Mouse (Mus musculus) cortical plate, adult 2 months (tissue): ENCODE results near the gene Wdr77. TPM values are rescaled to one million over a fixed set of nuclear protein-coding genes. Genes with fewer than 3 reads are reported as not detected.
"Not testable (repeated sequence)": the region's sequence is repeated elsewhere in the genome, so short reads cannot be mapped to it uniquely, and the experiment has no call there.

Source experiments
- H3K27ac ChIP-seq: fragments of 200-500 bp; 2 replicates; pipeline ENCODE4 v1.5.1; 2012; ENCODE audit warnings: low read length, control low read depth, inconsistent platforms; ENCODE audit not compliant: insufficient read depth
- H3K4me1 ChIP-seq: fragments of 200-500 bp; 2 replicates; pipeline ENCODE4 v1.6.1; 2011; ENCODE audit warnings: low read length; ENCODE audit not compliant: control insufficient read depth, insufficient read depth
- H3K4me3 ChIP-seq: fragments of 200-500 bp; 2 replicates; pipeline ENCODE4 v1.5.1; 2011; ENCODE audit warnings: mild to moderate bottlenecking, low read length, control low read depth; ENCODE audit not compliant: insufficient read depth
- CTCF ChIP-seq: fragments of 200-500 bp; IDR thresholded peaks from 2 replicates; pipeline ENCODE4 v1.5.1; 2011; ENCODE audit warnings: mild to moderate bottlenecking, control low read depth, low read length; ENCODE audit not compliant: insufficient read depth; ENCODE audit errors: extremely low read depth
- POLR2A ChIP-seq: fragments of 200-500 bp; IDR thresholded peaks from 2 replicates; pipeline ENCODE4 v1.6.1; 2011; ENCODE audit warnings: mild to moderate bottlenecking, low read length, control low read depth; ENCODE audit not compliant: insufficient read depth; ENCODE audit errors: extremely low read depth
- polyA plus RNA-seq: library from polyadenylated mRNA; depleted of rRNA; stranded (reverse); fragments of >200 nt; gene quantifications from 2 replicates; pipeline ENCODE4 v1.2.3, GENCODE M21; 2012

Wdr77 gene
- polyA plus RNA-seq, 1 experiment = 43.1 TPM

GRCm38 (mm10) chr3:105936111-105936510 is 23.1 kb upstream of the Wdr77 start:
- H3K27ac ChIP-seq = no peak overlapping the region
- H3K4me3 ChIP-seq = no peak overlapping the region
- H3K4me1 ChIP-seq = no peaks in the 10 kb centered on the region
- no peak for TF ChIP-seq POLR2A
- no peak for TF ChIP-seq CTCF

DNA sequence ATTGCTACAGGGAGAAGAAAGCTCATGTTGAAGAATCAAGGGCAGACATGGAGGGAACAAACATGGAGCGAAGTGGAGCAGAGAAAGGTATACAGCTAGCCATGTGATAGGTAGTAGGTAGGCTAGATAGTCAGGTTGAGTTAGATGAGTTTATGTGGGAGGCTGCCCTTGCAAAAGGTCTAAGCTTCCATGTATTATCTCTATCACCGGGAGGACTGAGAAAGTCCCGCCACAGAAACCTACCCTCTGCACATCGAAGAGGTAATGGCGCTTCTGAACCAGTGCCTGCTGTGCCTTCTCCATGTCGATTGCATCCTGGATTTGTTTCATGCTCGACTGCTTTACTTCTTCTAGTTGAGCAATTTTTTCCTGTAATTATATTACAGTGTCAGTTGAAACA is 7.8 kb upstream of the Wdr77 start:
- Histone ChIP-seq H3K4me3 (no peak overlapping the region), H3K27ac (no peak overlapping the region), H3K4me1 (no peaks in the 10 kb centered on the region)
- TF ChIP-seq POLR2A (no peak), CTCF (no peak)

DNA sequence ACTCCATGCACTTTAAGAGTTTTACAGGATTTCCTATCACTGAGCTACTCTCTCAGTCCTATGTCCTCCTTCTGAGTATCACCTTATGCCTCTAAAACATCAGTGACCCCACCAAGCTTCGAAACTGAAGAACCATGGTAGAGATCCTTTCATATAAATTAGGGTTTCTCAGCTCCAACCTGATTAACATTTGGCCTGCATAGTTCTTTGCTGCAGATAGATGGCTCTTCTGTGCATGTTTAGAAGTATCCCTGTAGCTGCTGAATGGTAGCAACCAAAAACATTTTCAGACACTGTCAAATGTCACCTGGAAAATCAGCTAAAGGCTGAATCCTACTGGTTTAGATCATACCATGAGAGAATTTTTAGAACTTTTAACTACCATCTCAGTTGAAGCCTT is 1.9 kb upstream of the Wdr77 start:
- Histone ChIP-seq H3K4me3 (peak overlapping the region; percentile 10; the same call in 1 of the 2 replicates), H3K27ac (no peak overlapping the region), H3K4me1 (peaks cover 6% of the 10 kb centered on the region; the same call in 1 of the 2 replicates)
- TF ChIP-seq CTCF (no peak), POLR2A (no peak)

GRCm38 (mm10) chr3:105958204-105958603 is 965 bp upstream of the Wdr77 start:
- Histone ChIP-seq H3K4me1 (peaks cover 6% of the 10 kb centered on the region; the same call in 1 of the 2 replicates), H3K4me3 (peak overlapping the region; percentile 94), H3K27ac (peak overlapping the region; percentile 96; the same call in 1 of the 2 replicates)
- TF ChIP-seq POLR2A = no peak
- TF ChIP-seq CTCF = no peak

DNA sequence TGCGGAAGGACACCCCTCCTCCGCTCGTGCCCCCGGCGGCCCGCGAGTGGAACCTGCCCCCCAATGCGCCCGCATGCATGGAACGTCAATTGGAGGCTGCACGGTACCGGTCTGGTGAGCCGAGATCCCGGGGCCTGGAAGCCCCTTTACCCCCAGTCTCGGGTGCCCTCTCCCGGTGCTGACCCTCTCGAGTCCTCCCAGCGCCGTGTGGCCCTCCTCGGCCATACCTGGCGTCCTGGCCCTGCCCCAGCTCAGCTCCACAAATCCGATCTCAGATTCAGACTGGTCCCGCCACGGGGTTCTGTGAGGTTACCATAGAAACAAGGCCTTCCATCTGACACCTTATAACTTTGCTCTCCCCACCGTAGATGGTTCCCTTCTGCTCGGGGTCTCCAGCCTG is 416 bp downstream of the Wdr77 start:
- H3K4me3 ChIP-seq = peak overlapping the region; percentile 94
- no peak overlapping the region for H3K27ac ChIP-seq
- peaks cover 6% of the 10 kb centered on the region; the same call in 1 of the 2 replicates for H3K4me1 ChIP-seq
- TF ChIP-seq POLR2A (no peak), CTCF (no peak)

DNA sequence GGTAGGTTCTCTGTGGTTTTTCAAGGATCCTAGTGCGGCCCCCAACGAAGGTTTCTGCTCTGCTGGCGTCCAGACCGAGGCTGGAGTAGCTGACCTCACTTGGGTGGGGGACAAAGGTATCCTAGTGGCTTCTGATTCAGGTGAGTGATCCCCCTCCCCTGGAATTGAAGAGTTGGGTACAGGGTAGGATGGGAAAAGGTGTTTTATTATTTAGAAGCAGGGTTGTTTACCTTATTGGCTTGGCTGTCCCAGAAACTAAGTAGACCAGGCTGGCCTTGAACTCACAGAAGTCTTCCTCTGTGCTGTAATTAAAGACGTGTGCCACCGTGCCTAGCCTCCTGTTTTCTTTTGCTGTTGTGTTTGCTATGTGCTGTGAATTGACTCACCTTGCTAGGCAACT is 830 bp downstream of the Wdr77 start, which contains the start of gene Atp5f1:
Gene Atp5f1, minus strand, starts transcription at position 101 of the 400 bp plus-strand sequence.
- no peak for TF ChIP-seq POLR2A
- no peak for TF ChIP-seq CTCF
- Histone ChIP-seq H3K4me1 (peaks cover 6% of the 10 kb centered on the region; the same call in 1 of the 2 replicates), H3K27ac (peak within 1 kb of the TSS; percentile 96), H3K4me3 (peak within 1 kb of the TSS; percentile 94)

DNA sequence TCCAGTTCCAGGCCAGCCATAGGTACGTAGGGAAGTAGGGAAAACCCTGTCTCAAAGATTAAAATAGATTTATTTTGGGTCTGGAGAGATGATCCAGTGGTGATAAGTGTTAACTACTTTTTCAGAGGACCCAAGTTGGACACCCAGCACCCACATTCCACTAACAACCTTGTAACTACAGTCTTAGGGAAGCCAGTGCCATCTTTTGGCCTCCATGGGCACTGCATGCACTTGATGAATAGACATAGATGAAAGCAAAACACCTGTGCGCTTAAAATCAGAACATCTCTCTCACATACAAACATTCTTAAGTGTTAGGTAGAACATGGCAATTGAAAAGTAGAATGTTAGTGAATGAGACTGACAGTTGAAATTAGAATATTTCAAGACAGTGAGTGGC is 1.5 kb downstream of the Wdr77 start:
- Histone ChIP-seq H3K4me1 (peaks cover 6% of the 10 kb centered on the region; the same call in 1 of the 2 replicates), H3K4me3 (no peak overlapping the region), H3K27ac (no peak overlapping the region)
- no peak for TF ChIP-seq POLR2A
- no peak for TF ChIP-seq CTCF

DNA sequence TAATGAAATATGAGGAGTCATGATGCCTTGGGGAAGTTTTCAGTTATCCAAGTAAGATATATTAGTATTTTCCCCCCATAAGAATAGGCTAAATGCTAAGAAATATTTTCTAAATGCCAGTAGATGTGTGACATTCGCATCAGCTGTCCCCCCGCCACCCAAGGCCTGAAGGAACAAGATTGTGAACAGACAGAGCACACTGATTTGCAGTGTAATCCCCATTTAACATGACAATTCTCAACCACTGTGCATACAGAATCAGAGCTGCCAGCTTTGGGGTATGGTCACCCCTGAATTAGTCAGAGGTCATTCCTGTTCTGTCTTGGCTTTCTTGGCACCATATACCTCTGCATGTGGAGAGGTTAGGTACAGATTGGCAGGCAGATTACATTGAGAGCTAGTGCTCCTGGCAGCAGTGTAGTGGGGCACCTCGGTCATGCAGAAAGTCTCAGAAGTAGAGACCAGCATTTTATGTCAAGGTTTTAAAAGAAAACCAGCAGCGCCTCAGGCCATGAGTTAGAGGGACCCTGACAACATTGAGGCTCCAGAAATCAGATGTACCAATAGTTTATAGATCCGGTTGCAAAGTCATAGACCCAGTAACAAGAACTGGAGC is 12.8 kb downstream of the Wdr77 start:
- Histone ChIP-seq H3K27ac (no peak overlapping the region), H3K4me1 (no peaks in the 10 kb centered on the region), H3K4me3 (no peak overlapping the region)
- TF ChIP-seq POLR2A (no peak), CTCF (no peak)

GRCm38 (mm10) chr3:105973411-105973810 is 14.2 kb downstream of the Wdr77 start, which contains the start of gene Ovgp1:
TSS of gene Ovgp1 (plus strand) at chr3:105973711.
- Histone ChIP-seq H3K27ac (no peak within 1 kb of the TSS), H3K4me3 (no peak within 1 kb of the TSS), H3K4me1 (no peaks in the 10 kb centered on the region)
- TF ChIP-seq POLR2A (no peak), CTCF (no peak)

GRCm38 (mm10) chr3:105974174-105974573 is 15.0 kb downstream of the Wdr77 start:
- TF ChIP-seq POLR2A = no peak
- TF ChIP-seq CTCF = no peak
- H3K4me1 ChIP-seq = no peaks in the 10 kb centered on the region
- H3K27ac ChIP-seq = no peak overlapping the region
- no peak overlapping the region for H3K4me3 ChIP-seq

DNA sequence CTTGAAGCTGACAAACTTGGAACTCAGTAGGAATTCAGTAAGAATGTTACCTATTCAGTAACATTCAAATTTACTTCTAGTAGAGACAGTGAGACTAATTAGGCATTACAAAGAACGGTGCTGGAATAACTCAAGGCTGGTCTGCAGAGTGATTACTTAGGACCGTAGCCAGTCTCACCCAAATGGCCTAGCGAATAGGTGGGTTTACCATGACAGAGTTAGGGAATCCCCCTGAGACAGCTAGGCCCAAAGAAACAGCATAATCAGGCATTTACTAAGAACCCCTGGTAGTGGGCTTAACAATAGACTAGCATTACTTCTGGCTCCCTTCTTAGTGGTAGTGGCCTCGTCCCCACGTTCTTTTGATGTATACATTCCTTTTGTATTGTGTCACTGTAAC is 30.4 kb downstream of the Wdr77 start:
- H3K4me1 ChIP-seq, H3K27ac ChIP-seq, H3K4me3 ChIP-seq: not testable (repeated sequence)
